Mouse (Mus musculus) CH12.LX (cell line): Measurements from ENCODE around the gene Gm20521. TPM values are rescaled to one million over a fixed set of nuclear protein-coding genes. Genes with fewer than 3 reads are reported as not detected.

Source experiments
- DNase-seq: peaks from one replicate; pipeline ENCODE4 v3.0.0-alpha.2; 2013; ENCODE audit errors: extremely low read depth
- H3K27ac ChIP-seq: 2 replicates; pipeline ENCODE4 v1.5.1; 2012; ENCODE audit warnings: low read depth, mild to moderate bottlenecking, control low read depth, moderate library complexity; ENCODE audit not compliant: insufficient read depth
- H3K27me3 ChIP-seq: replicated peaks from 2 replicates; pipeline ENCODE3; 2012; ENCODE audit warnings: inconsistent platforms
- H3K36me3 ChIP-seq, 2 experiments: replicated peaks in 1 of 2; 2 replicates each; pipeline versions ENCODE3 to v1.6.1; 2012; ENCODE audit warnings: inconsistent platforms in 1 of 2, low read length in 1 of 2, mild to moderate bottlenecking in 1 of 2, mixed read lengths in 1 of 2, moderate library complexity in 1 of 2; ENCODE audit not compliant: control insufficient read depth in 1 of 2, insufficient read depth in 1 of 2
- H3K4me1 ChIP-seq, 2 experiments: 2 replicates each; pipeline ENCODE4 v1.6.1; 2012; ENCODE audit warnings: inconsistent platforms in 1 of 2, moderate library complexity in 1 of 2; ENCODE audit not compliant: insufficient read depth in 2 of 2, control insufficient read depth in 1 of 2
- H3K4me2 ChIP-seq: 2 replicates; pipeline ENCODE4 v1.6.1; 2012; ENCODE audit warnings: low read depth, mild to moderate bottlenecking, control low read depth; ENCODE audit not compliant: poor library complexity, insufficient read depth, severe bottlenecking
- H3K4me3 ChIP-seq, 3 experiments: fragments of 150-350 bp in 1 of 3; sonication (generic) in 1 of 3; replicated peaks in 1 of 3; 2 replicates each; pipeline versions ENCODE3 to v1.5.1; 2011 to 2012; ENCODE audit warnings: low read depth in 2 of 3, low read length in 2 of 3, mild to moderate bottlenecking in 2 of 3, moderate library complexity in 2 of 3, control low read depth in 1 of 3, improper control_type of control experiment in 1 of 3, inconsistent platforms in 1 of 3, mixed read lengths in 1 of 3; ENCODE audit not compliant: poor library complexity in 1 of 3
- H3K79me2 ChIP-seq: replicated peaks from 2 replicates; pipeline ENCODE4 v1.6.1; 2012; ENCODE audit warnings: mild to moderate bottlenecking, moderate library complexity; ENCODE audit not compliant: control insufficient read depth, poor library complexity, insufficient read depth, severe bottlenecking; ENCODE audit errors: extremely low read depth
- H3K9ac ChIP-seq: 2 replicates; pipeline ENCODE4 v1.6.1; 2012; ENCODE audit warnings: low read depth, mild to moderate bottlenecking, control low read depth, moderate library complexity; ENCODE audit not compliant: insufficient read depth
- H3K9me3 ChIP-seq: replicated peaks from 2 replicates; pipeline ENCODE3; 2012; ENCODE audit warnings: low read length, inconsistent platforms, mixed read lengths
- BHLHE40 ChIP-seq: IDR thresholded peaks from 2 replicates; pipeline ENCODE4 v1.6.1; 2011; ENCODE audit warnings: mild to moderate bottlenecking, low read depth, low read length, improper control_type of control experiment
- E2F4 ChIP-seq: IDR thresholded peaks from 2 replicates; pipeline ENCODE4 v1.6.1; 2011; ENCODE audit warnings: low read depth, low read length, improper control_type of control experiment; ENCODE audit not compliant: insufficient replicate concordance
- ELF1 ChIP-seq: IDR thresholded peaks from 2 replicates; pipeline ENCODE4 v1.6.1; 2014; ENCODE audit warnings: low read depth, mild to moderate bottlenecking, inconsistent platforms, low read length, improper control_type of control experiment
- EP300 ChIP-seq: IDR thresholded peaks from 2 replicates; pipeline ENCODE4 v1.6.1; 2011; ENCODE audit warnings: low read length, improper control_type of control experiment
- GABPA ChIP-seq: IDR thresholded peaks from 2 replicates; pipeline ENCODE4 v1.6.1; 2012; ENCODE audit warnings: low read depth, low read length, improper control_type of control experiment, inconsistent platforms; ENCODE audit not compliant: insufficient replicate concordance
- HCFC1 ChIP-seq: IDR thresholded peaks from 2 replicates; pipeline ENCODE4 v1.6.1; 2012; ENCODE audit warnings: low read depth, mild to moderate bottlenecking, inconsistent platforms, low read length, improper control_type of control experiment
- JUN ChIP-seq: IDR thresholded peaks from 2 replicates; pipeline ENCODE4 v1.6.1; 2011; ENCODE audit warnings: low read depth, mild to moderate bottlenecking, low read length, improper control_type of control experiment, moderate library complexity; ENCODE audit not compliant: insufficient read depth
- KAT2A ChIP-seq: IDR thresholded peaks from 2 replicates; pipeline ENCODE4 v1.6.1; 2012; ENCODE audit warnings: low read length, improper control_type of control experiment, inconsistent platforms; ENCODE audit not compliant: insufficient replicate concordance
- MEF2A ChIP-seq: IDR thresholded peaks from 2 replicates; pipeline ENCODE4 v1.6.1; 2014; ENCODE audit warnings: low read depth, mild to moderate bottlenecking, inconsistent platforms, low read length, improper control_type of control experiment, borderline replicate concordance
- MXI1 ChIP-seq: IDR thresholded peaks from 2 replicates; pipeline ENCODE4 v1.6.1; 2011; ENCODE audit warnings: mild to moderate bottlenecking, low read depth, low read length, improper control_type of control experiment
- NELFE ChIP-seq: IDR thresholded peaks from 2 replicates; pipeline ENCODE4 v1.6.1; 2011; ENCODE audit warnings: low read depth, low read length, improper control_type of control experiment
- NRF1 ChIP-seq: IDR thresholded peaks from 2 replicates; pipeline ENCODE4 v1.6.1; 2014; ENCODE audit warnings: low read depth, mild to moderate bottlenecking, inconsistent platforms, low read length, improper control_type of control experiment, moderate library complexity
- PAX5 ChIP-seq: IDR thresholded peaks from 2 replicates; pipeline ENCODE4 v1.6.1; 2012; ENCODE audit warnings: low read length, inconsistent platforms, mixed read lengths
- POLR2AphosphoS2 ChIP-seq: IDR thresholded peaks from 2 replicates; pipeline ENCODE4 v1.6.1; 2011; ENCODE audit warnings: low read depth, low read length, improper control_type of control experiment
- RAD21 ChIP-seq: IDR thresholded peaks from 2 replicates; pipeline ENCODE4 v1.6.1; 2011; ENCODE audit warnings: low read depth, mild to moderate bottlenecking, low read length, improper control_type of control experiment, moderate library complexity
- RCOR1 ChIP-seq: conservative IDR thresholded peaks from 2 replicates; pipeline ENCODE4 v1.6.1; 2012; ENCODE audit warnings: low read depth, mild to moderate bottlenecking, inconsistent platforms, low read length, improper control_type of control experiment
- SMC3 ChIP-seq: IDR thresholded peaks from 2 replicates; pipeline ENCODE4 v1.6.1; 2011; ENCODE audit warnings: low read depth, low read length, improper control_type of control experiment
- TBP ChIP-seq: conservative IDR thresholded peaks from 2 replicates; pipeline ENCODE4 v1.6.1; 2011; ENCODE audit warnings: low read depth, low read length, improper control_type of control experiment
- TCF12 ChIP-seq: IDR thresholded peaks from 2 replicates; pipeline ENCODE4 v1.6.1; 2014; ENCODE audit warnings: low read depth, mild to moderate bottlenecking, inconsistent platforms, low read length, improper control_type of control experiment
- UBTF ChIP-seq: IDR thresholded peaks from 2 replicates; pipeline ENCODE4 v1.6.1; 2012; ENCODE audit warnings: low read depth, mild to moderate bottlenecking, inconsistent platforms, low read length, improper control_type of control experiment, moderate library complexity
- USF1 ChIP-seq: IDR thresholded peaks from 2 replicates; pipeline ENCODE4 v1.6.1; 2014; ENCODE audit warnings: low read depth, mild to moderate bottlenecking, inconsistent platforms, low read length, improper control_type of control experiment
- ZMIZ1 ChIP-seq: IDR thresholded peaks from 2 replicates; pipeline ENCODE4 v1.6.1; 2012; ENCODE audit warnings: low read depth, mild to moderate bottlenecking, inconsistent platforms, low read length, improper control_type of control experiment
- ZNF384 ChIP-seq: IDR thresholded peaks from 2 replicates; pipeline ENCODE4 v1.6.1; 2012; ENCODE audit warnings: low read depth, low read length, improper control_type of control experiment, inconsistent platforms
- dilution Hi-C: fragments of 300-500 bp; cut with MboI; formaldehyde crosslinking; loops from 2 replicates; pipeline ENCODE4 v1.14.3; 2020; ENCODE audit warnings: low sequenced_read_pairs; ENCODE audit not compliant: extremely low pct_unique_long_range_greater_than_20kb, extremely low pct_ligation_motif_present
- in situ Hi-C: fragments of 300-500 bp; cut with MboI; formaldehyde crosslinking; loops from 3 replicates; pipeline ENCODE4 v1.14.3; 2019; ENCODE audit warnings: low sequenced_read_pairs, low pct_ligation_motif_present, low pct_unique_long_range_greater_than_20kb, mixed read lengths
- polyA plus RNA-seq: library from polyadenylated mRNA; unstranded; fragments of >175 nt; gene quantifications from 2 replicates; pipeline ENCODE4 v1.2.1, GENCODE M21; 2012; ENCODE audit warnings: low read depth; ENCODE audit not compliant: insufficient read length
- total RNA-seq, 2 experiments: library from RNA; depleted of rRNA; stranded (reverse); fragments of 300-350 nt in 1 of 2; fragments of >200 nt in 1 of 2; gene quantifications; 2 replicates each; pipeline ENCODE4 v1.2.3; 2012 to 2014

Gm20521 gene
- total and polyA plus RNA-seq, 3 experiments: not detected

GRCm38 (mm10) chr14:54874165-54874564, 9.1 kb upstream of the Gm20521 start:
- dilution Hi-C loops (no loop called here), in situ Hi-C loops (no loop called here)
- TF ChIP-seq BHLHE40 (no peak), ELF1 (no peak), HCFC1 (no peak), PAX5 (no peak), TBP (no peak)

GRCm38 (mm10) chr14:54875844-54876538, 7.2 kb upstream of the Gm20521 start:
- no peaks in the 10 kb centered on the region for H3K9me3 ChIP-seq
- in situ Hi-C loops: no loop called here
- TF ChIP-seq UBTF (no peak), NELFE (no peak)
- H3K4me1 ChIP-seq: peaks cover 3 to 14% of the 10 kb centered on the region in 2 experiments
- H3K9ac ChIP-seq: peak overlapping the region; percentile 75
- no peaks in the 10 kb centered on the region for H3K36me3 ChIP-seq
- no peaks in the 10 kb centered on the region for H3K79me2 ChIP-seq
- H3K27ac ChIP-seq: no peak overlapping the region
- dilution Hi-C loops: no loop called here
- no peak for DNase-seq
- peak overlapping the region; percentile 49 to 96 (median 66) for H3K4me3 ChIP-seq
- H3K4me2 ChIP-seq: peak overlapping the region; percentile 46
- H3K27me3 ChIP-seq: peaks cover 30% of the 10 kb centered on the region

More at GRCm38 (mm10) chr14:54874165-54874564, 9.1 kb upstream of the Gm20521 start:
- Histone ChIP-seq H3K9me3 (no peaks in the 10 kb centered on the region), H3K79me2 (no peaks in the 10 kb centered on the region), H3K36me3 (no peaks in the 10 kb centered on the region), H3K4me3 (no peak overlapping the region), H3K4me2 (no peak overlapping the region), H3K27ac (no peak overlapping the region), H3K4me1 (peaks cover 6 to 14% of the 10 kb centered on the region in 2 experiments), H3K27me3 (peaks cover 29% of the 10 kb centered on the region), H3K9ac (no peak overlapping the region)
- no peak for DNase-seq

- no peaks in the 10 kb centered on the region for H3K79me2 ChIP-seq
- H3K9me3 ChIP-seq: no peaks in the 10 kb centered on the region
- DNase-seq: peak; percentile 76
- H3K27me3 ChIP-seq: peaks cover 35% of the 10 kb centered on the region
- H3K36me3 ChIP-seq: no peaks in the 10 kb centered on the region
- H3K27ac ChIP-seq: no peak overlapping the region
- peaks cover 2 to 14% of the 10 kb centered on the region in 2 experiments for H3K4me1 ChIP-seq
- H3K4me3 ChIP-seq: peak overlapping the region; percentile 49 to 96 (median 66)
- H3K9ac ChIP-seq: peak overlapping the region; percentile 75
- peak overlapping the region; percentile 46 for H3K4me2 ChIP-seq
- dilution Hi-C loops: no loop called here
- in situ Hi-C loops: no loop called here
- TF ChIP-seq BHLHE40 (peak; percentile 88), NELFE (peak; percentile 72), ZNF384 (no peak), MXI1 (peak; percentile 93), EP300 (no peak), RAD21 (no peak), MEF2A (no peak), GABPA (no peak), JUN (no peak), NRF1 (peak; percentile 84), TCF12 (peak; percentile 67), USF1 (no peak), UBTF (peak; percentile 90), KAT2A (no peak), ZMIZ1 (peak; percentile 75), PAX5 (no peak), SMC3 (no peak), E2F4 (no peak), RCOR1 (no peak), ELF1 (peak; percentile 57; the same call in 1 of the 2 replicates), POLR2AphosphoS2 (no peak)
Observed at GRCm38 (mm10) chr14:54876539-54877047, 6.6 kb upstream of the Gm20521 start.
